Mouse (Mus musculus): ENCODE data around the gene Fam129a. TPM values are rescaled to one million over a fixed set of nuclear protein-coding genes. Genes with fewer than 3 reads are reported as not detected.

Fam129a gene
- total RNA-seq, 2 experiments from 2014 or later, result 38.4 to 44.0 TPM

DNA sequence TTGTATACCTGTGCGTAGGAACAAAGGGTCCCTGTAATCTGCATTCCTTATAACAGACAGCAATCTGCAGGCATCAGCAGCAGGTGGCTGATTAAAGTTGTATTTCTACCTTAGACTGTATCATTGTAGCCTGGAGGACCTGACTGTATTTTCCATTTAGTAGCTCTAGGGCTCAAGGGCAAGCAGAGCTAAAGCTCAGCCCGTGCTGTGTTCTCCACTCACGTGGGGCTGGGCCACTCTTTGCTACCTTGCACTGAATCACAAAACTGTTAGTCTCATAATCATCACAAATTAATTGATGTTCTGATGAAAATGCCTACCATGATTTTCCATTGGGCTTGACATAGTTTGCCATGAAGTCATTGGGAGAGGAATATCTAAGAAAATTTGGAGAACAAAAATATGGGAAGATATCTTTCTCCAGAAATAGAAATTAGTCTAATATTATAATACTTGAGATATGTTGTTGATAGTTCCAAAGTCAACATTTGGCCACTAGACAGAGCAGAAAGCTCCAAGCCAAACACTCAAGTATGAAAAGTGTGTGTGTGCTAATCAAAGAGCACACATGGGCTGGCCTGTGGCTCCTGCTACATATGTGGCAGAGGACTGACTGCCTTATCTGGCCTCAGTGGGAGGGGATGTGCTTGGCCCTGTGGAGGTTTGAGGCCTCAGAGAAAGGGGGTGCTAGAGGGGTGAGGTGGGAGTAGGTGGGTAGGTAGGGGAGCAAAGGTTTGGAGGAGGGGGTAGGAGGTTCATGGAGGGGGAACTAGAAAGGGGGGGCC, 53.6 kb downstream of the Fam129a start:
- intact Hi-C loops (cut with DNase I), result no loop called here
- DNase-seq, result peak in 1 of 2 experiments; percentile 40

DNA sequence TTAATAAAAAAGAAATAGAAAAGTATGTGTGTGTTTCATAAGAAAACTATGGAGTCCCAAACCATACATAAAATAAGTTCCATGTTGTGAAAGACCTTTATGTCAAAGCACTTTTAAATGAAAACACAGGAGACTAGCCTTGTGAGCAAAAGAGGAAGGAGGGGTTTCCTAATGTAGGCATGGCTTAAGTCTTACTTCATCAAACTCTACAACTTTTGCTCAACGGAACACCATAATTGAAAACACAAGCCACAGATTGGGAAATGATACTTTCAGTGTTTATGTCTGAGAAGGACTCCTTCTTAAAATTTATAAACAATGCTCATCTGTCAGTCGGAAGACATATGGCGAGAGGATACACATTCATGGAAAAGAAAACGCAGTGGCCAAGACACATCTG, 54.3 kb downstream of the Fam129a start:
- DNase-seq, result no peak
- intact Hi-C loops (cut with DNase I), result no loop called here

DNA sequence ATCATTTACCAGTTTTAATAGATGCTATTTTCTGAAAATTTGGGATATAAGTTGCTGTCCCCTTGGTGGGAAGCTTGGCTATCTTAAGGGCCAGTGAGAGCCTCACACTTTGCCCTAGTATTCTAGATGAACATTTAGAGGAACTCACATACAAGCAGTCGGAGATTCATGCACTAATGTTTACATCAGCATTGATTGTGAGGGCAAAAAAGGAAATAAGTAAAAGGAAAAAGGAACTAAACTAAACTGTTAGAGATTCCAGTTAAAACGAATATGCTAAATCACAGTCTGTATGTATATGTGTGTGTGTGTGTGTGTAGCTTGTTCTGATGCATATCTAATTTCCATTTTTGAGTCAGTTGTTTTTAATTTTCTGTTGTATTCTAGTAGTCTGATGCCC, 54.7 kb downstream of the Fam129a start:
- intact Hi-C loops (cut with DNase I), result no loop called here
- DNase-seq, result no peak

DNA sequence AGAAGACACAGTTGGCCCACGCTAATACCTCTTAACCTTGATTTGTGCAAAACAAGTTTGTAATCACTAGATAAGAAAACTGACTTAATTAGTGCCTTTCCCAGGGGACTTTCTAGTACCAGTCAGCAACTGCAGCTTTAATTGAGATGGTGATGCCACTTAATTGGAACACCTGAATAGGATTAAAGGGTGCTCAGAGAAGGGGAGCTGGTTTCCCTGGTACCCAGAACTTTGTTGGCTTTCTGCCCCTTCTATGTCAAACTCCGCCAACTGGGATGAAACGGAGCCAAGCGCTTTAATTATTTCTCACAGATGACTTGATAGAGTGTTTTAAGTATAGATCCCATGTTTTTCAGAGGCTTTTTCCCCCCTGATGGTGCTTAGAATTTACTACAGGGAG, 55.6 kb downstream of the Fam129a start:
- intact Hi-C loops (cut with DNase I), result no loop called here
- no peak for DNase-seq

DNA sequence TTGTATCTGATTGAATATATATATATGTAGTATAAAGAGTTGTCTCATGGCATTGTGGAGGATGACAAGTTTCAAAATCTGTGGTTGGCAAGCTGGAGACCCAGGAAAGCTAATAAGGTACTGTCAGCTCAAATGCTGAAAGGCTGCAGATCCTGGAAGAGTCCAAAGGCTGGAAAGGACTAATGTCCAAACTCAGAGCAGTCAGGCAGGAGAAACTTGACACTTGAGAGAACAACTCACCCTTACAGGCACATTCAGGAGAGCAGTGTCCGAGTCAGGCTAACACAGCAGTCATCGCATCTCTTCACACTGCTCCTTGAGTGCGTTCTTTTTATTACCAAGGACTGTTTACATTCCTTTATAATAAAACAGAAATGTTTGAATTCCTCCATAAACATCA, 56.2 kb downstream of the Fam129a start:
- DNase-seq, result no peak
- intact Hi-C loops (cut with DNase I), result no loop called here

DNA sequence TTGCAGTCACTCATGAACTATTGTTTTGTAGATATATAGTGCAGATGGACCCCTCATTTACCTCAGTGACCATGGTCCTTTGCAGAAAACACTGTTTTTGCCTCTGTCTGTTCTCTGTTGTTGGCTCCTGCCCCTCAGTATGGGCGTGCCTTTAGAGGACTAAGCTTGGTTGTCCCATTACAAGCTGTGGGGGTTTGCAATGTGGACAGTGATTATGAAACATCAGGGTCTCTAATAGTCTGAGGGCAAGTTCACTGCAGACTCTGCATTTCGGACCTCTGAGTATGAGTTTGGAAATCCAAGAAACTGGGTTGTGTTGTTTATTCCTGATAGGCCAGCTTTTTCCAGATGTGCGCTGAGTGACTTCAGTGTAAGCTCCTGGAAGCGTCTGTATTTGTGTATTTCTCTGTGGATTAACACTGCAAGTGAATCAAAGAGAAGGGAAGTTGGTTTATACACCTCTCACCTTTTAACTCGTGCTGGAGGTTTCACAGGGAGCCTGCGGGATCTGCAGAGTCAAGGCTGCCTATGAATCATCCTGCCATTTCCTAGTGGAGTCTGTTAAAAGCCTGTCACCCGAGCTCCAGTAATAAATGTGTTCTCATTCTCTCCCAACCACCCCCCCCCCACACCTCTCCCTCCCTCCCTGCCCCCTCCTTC, 58.7 kb downstream of the Fam129a start:
- peak; percentile 18 to 22 for DNase-seq
- intact Hi-C loops (cut with DNase I), result loop anchor here (5.0 kb wide), 1 partner anchor 63 kb away; no protein-coding TSS in a partner anchor

DNA sequence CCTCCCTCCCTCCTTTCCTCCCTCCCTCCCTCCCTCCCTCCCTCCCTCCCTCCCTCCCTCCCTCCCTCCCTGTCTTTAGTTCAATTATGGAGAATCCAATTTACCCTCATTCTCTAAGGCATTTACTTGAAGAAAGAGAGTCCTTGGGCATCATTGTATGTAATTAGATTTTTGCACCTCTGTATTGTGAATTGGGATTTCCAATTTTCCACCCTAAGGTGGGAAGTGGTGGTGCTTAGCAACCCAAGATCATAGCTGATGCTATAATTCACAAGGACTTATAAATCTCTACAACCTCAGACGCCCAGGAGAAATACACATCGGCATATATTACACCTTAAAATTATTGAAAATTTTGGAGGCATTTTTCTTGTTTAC, 59.3 kb downstream of the Fam129a start:
- no peak for DNase-seq
- intact Hi-C loops (cut with DNase I), result loop anchor here (5.0 kb wide), 1 partner anchor 62 kb away; no protein-coding TSS in a partner anchor

DNA sequence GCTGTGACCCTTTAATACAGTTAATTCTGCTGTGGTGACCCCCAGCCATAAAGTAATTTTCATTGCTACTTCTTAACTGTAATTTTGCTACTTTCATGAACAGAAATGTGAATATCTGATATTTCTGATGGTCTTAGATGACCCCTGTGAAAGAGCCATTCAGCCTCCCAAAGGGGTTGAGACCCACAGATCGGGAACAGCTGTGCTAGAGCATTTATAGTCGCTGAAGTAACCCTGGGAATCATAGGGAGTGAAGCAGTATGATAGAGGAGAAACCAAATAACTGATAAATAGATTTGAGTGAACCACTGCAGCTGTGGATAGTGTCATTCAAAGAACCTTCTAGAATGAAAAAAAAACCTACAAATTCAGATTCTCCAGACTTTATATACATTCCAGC, 60.1 kb downstream of the Fam129a start:
- intact Hi-C loops (cut with DNase I), result loop anchor here (5.0 kb wide), 1 partner anchor 61 kb away; no protein-coding TSS in a partner anchor
- peak; percentile 27 to 35 for DNase-seq

DNA sequence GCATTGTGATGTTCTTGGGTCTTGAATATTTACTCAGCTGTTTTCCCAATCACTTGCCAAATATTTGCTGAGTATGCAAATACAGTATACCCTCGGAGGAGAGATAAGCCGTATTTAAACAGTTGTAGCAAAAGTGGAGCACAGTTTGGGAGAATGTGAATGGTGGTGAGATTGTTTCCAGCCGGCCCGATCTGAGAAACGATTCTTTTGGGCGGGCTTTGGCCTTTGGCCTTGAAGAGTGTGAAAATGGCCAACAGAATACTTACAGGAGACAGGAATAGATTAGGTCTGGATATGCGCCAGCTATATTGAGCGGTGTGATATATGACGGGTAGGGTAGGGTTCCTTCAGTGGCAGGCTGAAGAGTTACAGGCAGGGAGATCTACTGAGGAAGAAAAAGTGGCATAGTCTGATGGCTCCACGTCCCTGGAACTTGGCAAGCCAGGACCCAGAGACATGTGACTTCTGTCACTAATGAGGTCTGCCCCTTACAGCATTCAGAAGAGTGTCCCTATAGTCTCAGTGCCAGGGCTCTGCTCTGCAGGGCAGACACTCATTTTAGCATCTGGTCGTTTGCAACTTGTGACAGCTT, 60.8 kb downstream of the Fam129a start:
- intact Hi-C loops (cut with DNase I), result loop anchor here (5.0 kb wide), 1 partner anchor 61 kb away; no protein-coding TSS in a partner anchor
- peak; percentile 55 to 71 for DNase-seq

DNA sequence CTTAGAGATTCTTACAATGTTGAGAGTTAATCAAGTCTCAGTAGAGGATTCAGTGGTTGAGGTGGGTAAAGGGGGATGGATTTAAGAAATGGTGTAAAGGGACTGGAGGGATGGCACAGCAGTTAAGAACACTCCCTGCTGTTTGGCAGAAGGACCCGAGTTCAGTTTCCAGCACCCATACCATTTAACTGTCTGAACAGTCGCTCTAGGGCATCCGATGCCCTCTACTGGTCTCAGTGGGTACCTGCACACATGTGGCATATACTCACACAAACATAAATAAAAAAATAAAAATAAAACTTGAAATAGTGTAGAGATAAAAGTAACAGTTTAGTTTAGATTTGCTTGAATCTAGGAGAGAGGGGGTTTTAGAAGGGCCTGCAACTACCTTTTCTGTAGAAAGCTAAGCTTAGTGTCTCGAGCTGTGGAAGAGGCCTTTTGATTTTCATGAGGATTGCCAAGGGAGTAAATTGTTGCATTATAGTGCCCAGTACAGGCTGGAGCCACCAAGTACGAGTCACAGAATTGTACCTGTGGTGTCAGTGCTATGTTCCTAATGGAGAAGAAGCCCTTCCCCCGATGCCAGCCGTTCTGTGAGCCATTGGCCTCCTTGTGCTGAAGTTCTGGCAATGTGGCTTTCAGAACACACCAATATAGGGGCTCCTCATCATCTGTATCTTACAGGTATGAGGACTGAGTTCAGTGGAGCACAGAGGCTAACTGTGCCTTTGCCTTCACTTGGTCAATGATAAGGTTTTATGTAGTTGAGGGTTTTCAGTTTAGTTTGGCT, 61.8 kb downstream of the Fam129a start:
- intact Hi-C loops (cut with DNase I), result loop anchor here (5.0 kb wide), 1 partner anchor 60 kb away; no protein-coding TSS in a partner anchor
- DNase-seq, result no peak

DNA sequence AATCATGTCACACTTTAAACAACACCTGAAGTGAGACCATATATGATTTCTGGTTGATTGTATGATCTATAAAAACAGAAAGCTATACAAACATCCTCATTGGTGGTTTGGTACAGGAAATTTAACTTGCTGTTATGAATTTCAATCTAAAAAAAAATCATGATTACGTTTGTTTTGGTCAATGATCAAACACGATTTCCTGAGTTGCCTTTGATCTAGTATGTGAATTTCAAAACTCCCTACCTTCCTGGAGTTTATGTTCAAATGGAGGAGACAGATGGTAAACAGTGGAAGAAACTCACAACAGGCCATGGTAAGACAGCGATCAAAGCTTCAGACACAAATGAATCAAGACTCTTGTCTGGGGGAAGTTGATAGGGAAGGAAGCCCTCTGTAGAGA, 65.7 kb downstream of the Fam129a start:
- intact Hi-C loops (cut with DNase I), result no loop called here

DNA sequence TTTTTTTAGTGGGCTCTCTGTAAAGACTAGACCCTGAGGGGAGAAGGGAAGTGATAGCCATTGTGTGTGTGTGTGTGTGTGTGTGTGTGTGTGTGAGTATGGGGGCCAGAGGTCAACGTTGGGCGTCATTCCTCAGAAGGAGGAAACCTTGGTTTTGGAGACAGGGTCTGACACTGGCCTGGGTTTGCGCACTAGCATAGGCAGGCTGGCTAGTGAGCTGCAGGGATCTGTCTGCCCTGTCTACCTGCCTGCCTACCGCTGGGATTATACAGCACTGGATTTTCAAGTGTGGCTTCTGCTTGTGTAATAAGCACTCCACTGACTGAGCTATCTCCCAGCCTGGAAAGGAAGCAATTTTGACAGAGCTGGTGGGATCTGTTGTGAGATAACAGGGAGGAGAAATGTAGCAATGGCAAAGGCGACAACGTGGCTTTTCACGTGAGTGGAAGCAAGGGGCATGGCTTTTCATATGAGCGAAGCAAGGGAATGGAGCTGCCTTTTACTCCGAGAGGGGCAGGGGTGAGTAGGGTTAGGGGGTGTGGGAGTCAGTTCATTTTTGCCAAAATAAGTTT, 66.5 kb downstream of the Fam129a start:
- intact Hi-C loops (cut with DNase I), result no loop called here
- DNase-seq, result no peak

More for the DNA sequence above, 65.7 kb downstream of the Fam129a start:
- no peak for DNase-seq

DNA sequence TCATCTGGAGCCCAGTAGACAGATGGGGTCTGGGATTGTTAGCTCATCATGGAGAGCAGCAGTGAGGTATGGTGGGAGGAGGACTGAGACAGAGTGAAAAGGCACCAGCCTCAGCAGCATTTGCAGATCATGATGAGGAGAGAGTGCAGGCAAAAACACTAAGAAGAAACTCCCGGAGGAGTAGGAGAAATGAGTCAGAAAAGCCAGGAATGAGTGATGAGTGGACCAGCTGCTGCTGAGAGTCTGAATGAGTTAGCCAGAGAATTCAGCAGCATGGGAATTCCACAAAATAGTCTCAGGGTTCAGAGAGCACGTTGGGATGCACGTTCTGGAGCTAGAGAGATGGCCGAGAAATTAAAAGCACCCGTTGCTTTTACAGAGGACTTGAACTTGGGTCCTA, 67.4 kb downstream of the Fam129a start:
- intact Hi-C loops (cut with DNase I), result no loop called here
- peak; percentile 52 to 63 for DNase-seq

DNA sequence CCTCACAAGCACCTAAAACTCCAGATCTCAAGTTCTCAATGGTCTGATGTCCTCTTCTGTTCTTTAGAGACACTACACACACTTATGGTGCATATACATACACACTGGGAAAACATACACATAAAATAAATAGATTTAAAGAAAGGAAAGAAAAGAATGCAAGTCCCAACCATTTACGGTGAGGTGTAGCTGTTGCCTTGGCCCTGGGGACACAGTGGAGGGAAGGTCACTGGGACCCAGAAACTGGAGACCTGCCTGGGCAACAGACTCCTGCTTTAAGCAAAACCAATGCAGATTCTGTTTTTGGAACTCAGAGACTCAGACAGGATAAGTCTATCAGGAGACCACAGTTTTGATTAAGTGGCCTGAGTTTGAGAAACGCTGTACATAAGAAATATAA, 67.8 kb downstream of the Fam129a start:
- no peak for DNase-seq
- intact Hi-C loops (cut with DNase I), result no loop called here

DNA sequence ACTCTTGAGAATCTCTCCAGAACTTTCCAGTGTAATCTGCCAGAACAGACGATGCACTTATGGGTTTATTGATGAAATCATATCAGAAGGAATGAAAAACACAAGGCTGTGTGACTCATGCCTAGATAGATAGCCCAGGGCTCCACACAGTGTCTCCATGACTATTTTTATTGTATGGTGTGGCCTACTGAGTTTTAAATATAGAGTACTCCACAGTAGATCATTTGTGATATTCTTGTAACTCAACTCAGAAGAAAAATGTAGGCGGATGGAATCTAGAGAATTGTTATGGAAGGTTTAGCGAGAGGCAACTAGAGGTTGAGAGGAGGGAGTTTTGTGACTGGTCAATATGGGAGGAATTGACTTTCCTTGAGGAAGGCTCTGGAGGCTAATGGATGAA, 75.4 kb downstream of the Fam129a start:
- intact Hi-C loops (cut with DNase I), result no loop called here
- no peak for DNase-seq

DNA sequence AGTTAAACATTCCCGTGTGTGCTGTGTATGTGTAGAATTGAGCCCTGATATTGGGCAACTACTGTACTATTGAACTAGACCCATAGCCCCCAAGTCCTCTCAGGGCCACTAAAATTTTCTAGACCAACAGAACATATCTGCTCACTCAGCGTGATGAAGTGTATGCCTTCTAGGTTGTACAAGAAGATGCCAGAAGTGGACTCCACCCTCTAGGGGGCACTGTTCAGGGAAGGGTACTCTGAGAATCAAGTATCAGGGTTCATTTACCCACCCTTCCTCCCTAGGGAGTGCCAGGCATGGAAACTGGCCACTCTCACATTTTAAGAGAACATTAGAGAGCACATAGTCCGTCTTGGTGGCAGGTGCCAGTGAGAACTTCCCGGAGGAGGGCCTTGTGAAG, 77.1 kb downstream of the Fam129a start:
- DNase-seq, result no peak
- intact Hi-C loops (cut with DNase I), result no loop called here

DNA sequence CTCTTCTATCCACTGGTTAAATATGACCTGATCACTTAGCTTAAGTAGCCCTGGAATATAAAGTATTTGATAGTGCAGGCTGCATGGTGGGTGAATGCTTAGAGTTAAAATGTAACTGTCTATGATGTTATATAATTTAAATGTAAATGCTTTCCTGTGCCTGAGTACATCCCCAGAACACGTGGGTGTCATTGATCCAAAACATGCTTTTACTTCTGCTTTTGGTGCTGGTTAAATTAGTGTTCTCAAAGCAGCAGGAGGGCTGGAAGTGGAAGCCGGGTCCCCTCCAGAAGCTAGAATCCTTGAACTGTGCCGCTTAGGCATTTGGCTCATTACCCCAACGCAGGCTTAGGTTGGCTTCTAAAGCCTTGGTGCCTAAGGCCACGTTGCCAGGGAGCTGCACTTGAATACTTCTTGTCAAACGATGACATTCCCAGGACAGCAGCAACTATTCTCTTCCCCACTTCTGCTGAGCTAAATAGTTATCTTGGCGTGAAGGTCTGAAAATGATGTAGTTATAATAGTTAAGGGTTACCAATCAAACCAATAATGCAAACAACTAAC, 86.1 kb downstream of the Fam129a start:
- intact Hi-C loops (cut with DNase I), result no loop called here
- no peak for DNase-seq

DNA sequence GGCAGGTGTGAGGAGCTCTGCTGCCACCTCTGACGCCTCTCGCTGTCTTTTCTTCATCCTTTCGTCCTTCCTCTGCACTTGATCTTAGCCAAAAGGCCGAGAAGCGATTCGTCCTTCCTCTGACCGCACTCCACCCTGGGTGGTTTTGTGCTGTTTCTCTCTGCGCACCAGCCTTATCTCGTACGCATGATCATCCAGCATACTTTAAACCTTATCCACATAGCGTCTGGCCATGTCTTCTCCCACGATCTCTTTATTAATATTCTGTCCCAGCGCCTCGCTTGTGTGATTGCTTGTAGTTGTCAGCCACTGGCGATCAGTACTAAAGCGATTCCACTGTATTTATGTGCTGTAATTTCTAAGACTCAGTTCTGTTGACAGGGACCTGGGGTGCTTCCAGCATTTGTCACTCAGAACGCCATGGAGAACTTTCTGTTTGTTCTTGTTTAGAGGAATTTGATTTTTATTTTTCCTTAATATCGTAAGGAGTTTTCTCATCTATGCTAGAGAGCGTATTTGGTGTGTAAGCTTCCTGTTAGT, 87.4 kb downstream of the Fam129a start:
- intact Hi-C loops (cut with DNase I), result no loop called here
- peak; percentile 41 to 58 for DNase-seq

DNA sequence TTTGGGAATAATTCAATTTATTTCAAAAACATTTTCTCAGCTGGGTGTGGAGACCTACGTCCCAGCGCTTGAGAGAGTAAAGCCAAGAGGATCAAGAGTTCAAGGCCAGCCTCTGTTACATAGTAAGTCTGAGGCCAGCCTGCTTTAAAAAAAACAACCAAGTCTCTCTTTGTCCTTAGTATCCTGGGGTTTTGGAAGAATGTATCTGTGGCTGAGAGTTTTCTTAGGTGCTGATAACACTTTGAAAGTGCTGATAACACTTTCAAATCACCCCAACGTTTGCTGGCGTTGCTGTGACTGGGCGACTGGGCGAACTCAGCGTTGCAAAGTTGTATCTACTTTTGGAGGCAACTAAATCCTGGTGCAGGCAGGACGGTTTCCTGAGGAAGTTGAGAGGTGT, 88.7 kb downstream of the Fam129a start:
- DNase-seq, result no peak
- intact Hi-C loops (cut with DNase I), result no loop called here

DNA sequence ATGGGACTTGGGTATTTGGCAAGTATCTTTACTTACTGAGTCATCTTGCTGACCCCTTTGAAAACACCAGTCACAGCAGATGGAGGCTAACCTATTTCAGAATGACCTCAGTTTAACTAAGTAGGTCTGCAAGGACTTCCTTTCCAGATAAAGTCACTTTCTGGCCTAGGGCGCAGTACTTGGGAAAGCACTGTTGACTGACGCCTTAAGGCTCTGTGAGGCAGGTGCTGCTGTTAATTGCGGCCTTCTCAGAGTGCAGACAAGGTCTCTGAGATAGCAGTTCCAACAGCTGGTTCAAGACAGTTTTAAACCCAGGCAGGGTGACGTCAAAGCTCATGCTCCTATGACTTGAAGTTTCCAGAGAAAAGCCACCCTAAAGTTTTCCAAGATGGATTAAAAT, 89.3 kb downstream of the Fam129a start:
- DNase-seq, result peak in 1 of 2 experiments; percentile 33
- intact Hi-C loops (cut with DNase I), result no loop called here

Data from heart, postnatal 10 days (tissue).